Mouse (Mus musculus): ENCODE measurements around the gene Pdap1. TPM values are rescaled to one million over a fixed set of nuclear protein-coding genes. Genes with fewer than 3 reads are reported as not detected.

Gene Pdap1
- polyA plus RNA-seq, 1 experiment from 2014 or later: 131 TPM

Other genes with a start within 250 kb of the Pdap1 start
- 28.3 and 31.8 TPM in 2 replicates for gene Smurf1, start 174.4 kb downstream of the Pdap1 start, polyA plus RNA-seq (2016; fragmentation: Nextera tagmentation; extraction: Ambion mirVana)
- gene Gm4871, start 107.5 kb downstream of the Pdap1 start, polyA plus RNA-seq (2016; fragmentation: Nextera tagmentation; extraction: Ambion mirVana): not detected in 2 replicates
- gene 1700018F24Rik, start 97.2 kb downstream of the Pdap1 start, polyA plus RNA-seq (2016; fragmentation: Nextera tagmentation; extraction: Ambion mirVana): not detected in 2 replicates
- gene Arpc1a, start 56.4 kb downstream of the Pdap1 start, polyA plus RNA-seq (2016; fragmentation: Nextera tagmentation; extraction: Ambion mirVana): 176 and 186 TPM in 2 replicates
- not detected in 2 replicates for gene Kpna7, start 56.2 kb downstream of the Pdap1 start, polyA plus RNA-seq (2016; fragmentation: Nextera tagmentation; extraction: Ambion mirVana)
- gene Arpc1b, start 26.0 kb downstream of the Pdap1 start, polyA plus RNA-seq (2016; fragmentation: Nextera tagmentation; extraction: Ambion mirVana): 69.2 and 82.3 TPM in 2 replicates
- gene Bud31, start 124 bp upstream of the Pdap1 start, polyA plus RNA-seq (2016; fragmentation: Nextera tagmentation; extraction: Ambion mirVana): 228 and 230 TPM in 2 replicates
- 22.7 and 23.3 TPM in 2 replicates for gene Ptcd1, start 26.9 kb upstream of the Pdap1 start, polyA plus RNA-seq (2016; fragmentation: Nextera tagmentation; extraction: Ambion mirVana)
- 65.1 and 65.4 TPM in 2 replicates for gene Cpsf4, start 27.0 kb upstream of the Pdap1 start, polyA plus RNA-seq (2016; fragmentation: Nextera tagmentation; extraction: Ambion mirVana)
- gene Atp5j2, start 51.8 kb upstream of the Pdap1 start, polyA plus RNA-seq (2016; fragmentation: Nextera tagmentation; extraction: Ambion mirVana): 525 and 533 TPM in 2 replicates
- gene Zkscan14, start 61.6 kb upstream of the Pdap1 start, polyA plus RNA-seq (2016; fragmentation: Nextera tagmentation; extraction: Ambion mirVana): 10.9 TPM in 2 replicates
- gene Zkscan5, start 64.3 kb upstream of the Pdap1 start, polyA plus RNA-seq (2016; fragmentation: Nextera tagmentation; extraction: Ambion mirVana): 21.0 and 21.1 TPM in 2 replicates
- gene Zfp655, start 91.5 kb upstream of the Pdap1 start, polyA plus RNA-seq (2016; fragmentation: Nextera tagmentation; extraction: Ambion mirVana): 43.4 and 45.9 TPM in 2 replicates
- 0.71 and 1.1 TPM in 2 replicates for gene Zscan25, start 140.3 kb upstream of the Pdap1 start, polyA plus RNA-seq (2016; fragmentation: Nextera tagmentation; extraction: Ambion mirVana)
- not detected in 2 replicates for gene Cyp3a57, start 205.0 kb upstream of the Pdap1 start, polyA plus RNA-seq (2016; fragmentation: Nextera tagmentation; extraction: Ambion mirVana)

Measured in midbrain, embryonic 12.5 days (tissue).